9 mouse cellular contexts compared by ENCODE assay signal in genomic region chr6:49590927-49591631, GRCm38 (mm10).
DNase-seq lines count a peak whose midpoint lies in the region; ATAC-seq lines count a peak whose summit lies in the region.
"Had no signal": no experiment of that assay in that cellular context is flagged by ENCODE, and none has a peak within 500 bp of the region (broad histone marks: within the 10 kb centered on the region; RNA-seq: fewer than 3 reads in every experiment).

No protein-coding gene starts in this region.

- H3K4me1 ChIP-seq in forebrain, embryonic 15.5 days = peaks cover 9% of the 10 kb centered on the region; the same call in 1 of the 2 replicates
- H3K4me1 ChIP-seq in forebrain, embryonic 10.5 days = no peaks in the 10 kb centered on the region
- no peaks in the 10 kb centered on the region for H3K4me1 ChIP-seq in intestine, embryonic 16.5 days (ENCODE audit: control insufficient read depth, insufficient read depth, low read length)

- no peak overlapping the region for H3K9ac ChIP-seq in forebrain, embryonic 15.5 days (replicated peaks)
- H3K9ac ChIP-seq in intestine, embryonic 16.5 days (ENCODE audit: low read depth, low read length) = no peak overlapping the region

- H3K4me3 ChIP-seq in forebrain, embryonic 15.5 days = no peak overlapping the region
- H3K4me3 ChIP-seq in forebrain, embryonic 10.5 days = no peak overlapping the region
- H3K4me3 ChIP-seq in intestine, embryonic 16.5 days (ENCODE audit: low read length) = no peak overlapping the region

- no peaks in the 10 kb centered on the region for H3K9me3 ChIP-seq in forebrain, embryonic 15.5 days
- no peaks in the 10 kb centered on the region for H3K9me3 ChIP-seq in forebrain, embryonic 10.5 days
- no peaks in the 10 kb centered on the region for H3K9me3 ChIP-seq in intestine, embryonic 16.5 days (ENCODE audit: control insufficient read depth, low read length)

- H3K27ac ChIP-seq in forebrain, embryonic 15.5 days (replicated peaks) = peak overlapping the region; percentile 41
- H3K27ac ChIP-seq in forebrain, embryonic 10.5 days = no peak overlapping the region
- H3K27ac ChIP-seq in intestine, embryonic 16.5 days (ENCODE audit: low read length) = no peak overlapping the region
- H3K27ac ChIP-seq: kidney, postnatal 0 days had no signal

- no peak for DNase-seq in forebrain, embryonic 10.5 days (ENCODE audit: extremely low spot score, low spot score)
- DNase-seq in Muller cell, postnatal 12 days (ENCODE audit: inconsistent ontology term) = peak; percentile 46
- DNase-seq in frontal cortex, postnatal 10 days (ENCODE audit: low spot score in 2 of 2) = peak; percentile 25 to 31
- DNase-seq in layer of hippocampus, adult 8-10 months (ENCODE audit: low spot score in 2 of 2) = peak; percentile 7 to 31
- no peak for DNase-seq in embryo, embryonic 10.5 days (ENCODE audit: low spot score)
- no peak for DNase-seq in spleen, postnatal 36 days (ENCODE audit: low spot score in 2 of 2)

- peak; percentile 53; the same call in 1 of the 2 replicates for ATAC-seq in forebrain, embryonic 15.5 days (replicated peaks)
- ATAC-seq in intestine, embryonic 16.5 days = no peak

- H3K36me3 ChIP-seq in forebrain, embryonic 15.5 days = no peaks in the 10 kb centered on the region
- no peaks in the 10 kb centered on the region for H3K36me3 ChIP-seq in forebrain, embryonic 10.5 days (replicated peaks)
- H3K36me3 ChIP-seq in intestine, embryonic 16.5 days (ENCODE audit: control insufficient read depth, insufficient read depth, low read length) = no peaks in the 10 kb centered on the region

- H3K27me3 ChIP-seq in forebrain, embryonic 15.5 days = no peaks in the 10 kb centered on the region
- no peaks in the 10 kb centered on the region for H3K27me3 ChIP-seq in forebrain, embryonic 10.5 days (ENCODE audit: poor library complexity, severe bottlenecking)
- no peaks in the 10 kb centered on the region for H3K27me3 ChIP-seq in intestine, embryonic 16.5 days (replicated peaks; ENCODE audit: control insufficient read depth, insufficient read depth, low read length)

- WGBS in forebrain, embryonic 15.5 days = 69% methylated on average over 7 of the region's 7 CpGs
- 87% methylated on average over 7 of the region's 7 CpGs for WGBS in forebrain, embryonic 10.5 days
- 80% methylated on average over 7 of the region's 7 CpGs for WGBS in intestine, embryonic 16.5 days

- no peak overlapping the region for H3K4me2 ChIP-seq in forebrain, embryonic 15.5 days (replicated peaks)
- H3K4me2 ChIP-seq in intestine, embryonic 16.5 days (ENCODE audit: low read depth, low read length) = no peak overlapping the region

Comparison
In these comparisons a context has a peak if more than half of its experiments do, and no peak if none do; other contexts are left out.
1. DNase-seq: peak in Muller cell, postnatal 12 days (single experiment), frontal cortex, postnatal 10 days (2 of 2) and layer of hippocampus, adult 8-10 months (2 of 2); none in forebrain, embryonic 10.5 days (single experiment), embryo, embryonic 10.5 days (single experiment) and spleen, postnatal 36 days (0 of 2).